Comparison of ENCODE assay signal across 24 mouse cellular contexts in the genomic region with DNA sequence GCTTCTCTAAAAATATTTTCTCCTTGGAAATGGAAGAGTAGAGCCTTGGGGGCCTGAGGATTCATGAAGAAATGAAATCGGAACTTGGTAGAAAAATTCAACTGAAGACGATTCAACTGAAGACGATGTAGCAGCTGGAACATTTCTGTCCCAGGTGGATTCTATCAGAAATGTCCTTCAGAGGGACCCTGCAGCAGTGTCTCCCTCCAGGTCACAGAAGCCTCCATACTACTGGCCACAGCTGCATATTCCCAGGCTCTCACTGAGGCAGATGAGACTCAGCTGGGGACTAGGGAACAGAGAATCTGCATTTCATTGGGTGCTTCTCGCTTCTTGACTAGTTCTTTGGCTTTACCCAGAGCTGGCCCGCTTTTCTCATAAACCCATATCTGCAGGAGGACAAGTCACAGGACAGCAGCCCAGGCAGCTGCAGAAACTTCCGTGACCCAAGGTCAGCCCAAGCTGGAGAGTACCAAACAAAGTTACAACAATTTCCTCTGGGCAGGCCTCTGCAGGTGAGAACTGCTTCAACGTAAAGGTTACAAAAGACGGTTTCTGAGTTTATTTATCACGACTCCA.
A peak's percentile ranks its signal among the peaks of the same experiment; 100 is the strongest.
DNase-seq lines count a peak whose midpoint lies in the region; ATAC-seq and TF ChIP-seq lines count a peak whose summit lies in the region.
"Had no signal": no experiment of that assay in that cellular context is flagged by ENCODE, and none has a peak within 500 bp of the region (broad histone marks: within the 10 kb centered on the region; RNA-seq: fewer than 3 reads in every experiment).

No protein-coding gene starts in this region.

- H3K4me2 ChIP-seq in heart, embryonic 11.5 days: no peak overlapping the region
- H3K4me2 ChIP-seq in kidney, postnatal 0 days (ENCODE audit: low read length): no peak overlapping the region
- no peak overlapping the region for H3K4me2 ChIP-seq in stomach, embryonic 14.5 days (replicated peaks; ENCODE audit: low read depth, low read length)
- no peak overlapping the region for H3K4me2 ChIP-seq in stomach, postnatal 0 days (replicated peaks; ENCODE audit: low read depth)
- H3K4me2 ChIP-seq: forebrain, embryonic 15.5 days; heart, embryonic 15.5 days; limb, embryonic 13.5 days; liver, embryonic 12.5 days; midbrain, embryonic 13.5 days had no signal

- WGBS in heart, embryonic 11.5 days (ENCODE audit: insufficient replicate concordance): 80% methylated on average over 9 of the region's 9 CpGs
- 58% methylated on average over 9 of the region's 9 CpGs for WGBS in kidney, postnatal 0 days
- 56% methylated on average over 9 of the region's 9 CpGs for WGBS in stomach, embryonic 14.5 days
- 61% methylated on average over 9 of the region's 9 CpGs for WGBS in stomach, postnatal 0 days

- intact Hi-C loops in heart, postnatal 10 days (cut with DNase I): no loop called here

- H3K9me3 ChIP-seq in heart, embryonic 11.5 days (replicated peaks; ENCODE audit: control insufficient read depth, low read length): no peaks in the 10 kb centered on the region
- no peaks in the 10 kb centered on the region for H3K9me3 ChIP-seq in kidney, postnatal 0 days (replicated peaks; ENCODE audit: low read length)
- no peaks in the 10 kb centered on the region for H3K9me3 ChIP-seq in stomach, embryonic 14.5 days (ENCODE audit: control insufficient read depth, low read depth, low read length)
- no peaks in the 10 kb centered on the region for H3K9me3 ChIP-seq in stomach, postnatal 0 days (ENCODE audit: control insufficient read depth, low read length)
- H3K9me3 ChIP-seq: embryonic facial prominence, embryonic 10.5 days; forebrain, embryonic 15.5 days; G1E; heart, embryonic 15.5 days; limb, embryonic 13.5 days; liver, embryonic 12.5 days; megakaryocyte, embryonic 14.5 days; midbrain, embryonic 13.5 days had no signal

- DNase-seq in heart, postnatal 10 days: peak; percentile 10 to 12
- peak; percentile 54 for DNase-seq in kidney, postnatal 0 days (ENCODE audit: low spot score)
- DNase-seq in kidney, postnatal 36 days: no peak
- no peak for DNase-seq in stomach, postnatal 0 days (ENCODE audit: low spot score)
- DNase-seq in spleen, postnatal 10 days (ENCODE audit: low spot score in 2 of 2): no peak
- DNase-seq: B cell, adult 2 months; cerebellum, adult 11-12 months; lung, adult 2 months; thymus, adult 18-20 months; thymus, postnatal 36 days had no signal

- no peak for TF ChIP-seq CTCF in kidney, postnatal 0 days (IDR thresholded peaks at IDR 0.05; ENCODE audit: low read depth)
- no peak for TF ChIP-seq CTCF in stomach, postnatal 0 days (IDR thresholded peaks at IDR 0.05; ENCODE audit: low read depth)

- H3K27me3 ChIP-seq in heart, embryonic 11.5 days (ENCODE audit: control insufficient read depth, insufficient read depth, low read length): no peaks in the 10 kb centered on the region
- H3K27me3 ChIP-seq in kidney, postnatal 0 days (ENCODE audit: insufficient read depth, low read length): no peaks in the 10 kb centered on the region
- no peaks in the 10 kb centered on the region for H3K27me3 ChIP-seq in stomach, embryonic 14.5 days (ENCODE audit: control insufficient read depth, insufficient read depth, low read length)
- H3K27me3 ChIP-seq in stomach, postnatal 0 days (ENCODE audit: control insufficient read depth, insufficient read depth, low read length): no peaks in the 10 kb centered on the region
- H3K27me3 ChIP-seq: CH12.LX; forebrain, embryonic 15.5 days; heart, embryonic 15.5 days; limb, embryonic 13.5 days; liver, embryonic 12.5 days; megakaryocyte, embryonic 14.5 days; midbrain, embryonic 13.5 days; Patski had no signal

- H3K4me3 ChIP-seq in heart, embryonic 11.5 days (ENCODE audit: low read depth, low read length): no peak overlapping the region
- H3K4me3 ChIP-seq in kidney, postnatal 0 days (replicated peaks; ENCODE audit: low read depth, low read length): no peak overlapping the region
- H3K4me3 ChIP-seq in stomach, embryonic 14.5 days (ENCODE audit: low read depth, low read length): no peak overlapping the region
- H3K4me3 ChIP-seq in stomach, postnatal 0 days (ENCODE audit: low read depth, low read length): no peak overlapping the region
- H3K4me3 ChIP-seq: embryonic facial prominence, embryonic 10.5 days; forebrain, embryonic 15.5 days; heart, embryonic 15.5 days; limb, embryonic 13.5 days; liver, embryonic 12.5 days; megakaryocyte, embryonic 14.5 days; midbrain, embryonic 13.5 days had no signal

- H3K4me1 ChIP-seq in heart, embryonic 11.5 days (ENCODE audit: control insufficient read depth, insufficient read depth, low read length): no peaks in the 10 kb centered on the region
- no peaks in the 10 kb centered on the region for H3K4me1 ChIP-seq in kidney, postnatal 0 days (replicated peaks; ENCODE audit: insufficient read depth, low read length)
- H3K4me1 ChIP-seq in stomach, embryonic 14.5 days (ENCODE audit: control insufficient read depth, insufficient read depth, low read length): peaks cover 16% of the 10 kb centered on the region
- no peaks in the 10 kb centered on the region for H3K4me1 ChIP-seq in stomach, postnatal 0 days (replicated peaks; ENCODE audit: control insufficient read depth, insufficient read depth)
- H3K4me1 ChIP-seq: forebrain, embryonic 15.5 days; heart, embryonic 15.5 days; limb, embryonic 13.5 days; midbrain, embryonic 13.5 days had no signal

- H3K9ac ChIP-seq in heart, embryonic 11.5 days (ENCODE audit: low read depth, low read length): no peak overlapping the region
- H3K9ac ChIP-seq in kidney, postnatal 0 days (ENCODE audit: low read depth, low read length): no peak overlapping the region
- H3K9ac ChIP-seq in stomach, embryonic 14.5 days (replicated peaks; ENCODE audit: low read depth, low read length): no peak overlapping the region
- no peak overlapping the region for H3K9ac ChIP-seq in stomach, postnatal 0 days (ENCODE audit: low read length)
- H3K9ac ChIP-seq: forebrain, embryonic 15.5 days; heart, embryonic 15.5 days; limb, embryonic 13.5 days; liver, embryonic 12.5 days; midbrain, embryonic 13.5 days had no signal

- no peak overlapping the region for H3K27ac ChIP-seq in heart, embryonic 11.5 days (ENCODE audit: low read depth, low read length)
- no peak overlapping the region for H3K27ac ChIP-seq in kidney, postnatal 0 days
- H3K27ac ChIP-seq in stomach, embryonic 14.5 days (ENCODE audit: low read length): peak overlapping the region; percentile 30; the same call in 1 of the 2 replicates
- H3K27ac ChIP-seq in stomach, postnatal 0 days (replicated peaks): no peak overlapping the region
- H3K27ac ChIP-seq: embryonic facial prominence, embryonic 10.5 days; forebrain, embryonic 15.5 days; heart, embryonic 15.5 days; hindbrain, postnatal 0 days; limb, embryonic 13.5 days; liver, embryonic 12.5 days; midbrain, embryonic 13.5 days had no signal

- no peak for TF ChIP-seq EP300 in stomach, postnatal 0 days (optimal IDR thresholded peaks at IDR 0.05)

- ATAC-seq in heart, embryonic 11.5 days (replicated peaks; ENCODE audit: insufficient number of reproducible peaks, low FRiP score, low TSS enrichment): no peak
- no peak for ATAC-seq in kidney, postnatal 0 days (replicated peaks; ENCODE audit: low FRiP score, low read depth)
- no peak; the same call in 1 of the 2 replicates for ATAC-seq in stomach, embryonic 14.5 days (ENCODE audit: insufficient number of reproducible peaks, insufficient read depth, low FRiP score, low read depth)
- no peak for ATAC-seq in stomach, postnatal 0 days (ENCODE audit: low FRiP score, low TSS enrichment)
- ATAC-seq: forebrain, embryonic 15.5 days; hindbrain, postnatal 0 days; intestine, embryonic 16.5 days; liver, embryonic 12.5 days; midbrain, embryonic 13.5 days; Patski had no signal

- no peaks in the 10 kb centered on the region for H3K36me3 ChIP-seq in heart, embryonic 11.5 days (ENCODE audit: control insufficient read depth, insufficient read depth, low read length)
- no peaks in the 10 kb centered on the region for H3K36me3 ChIP-seq in kidney, postnatal 0 days (ENCODE audit: insufficient read depth, low read length)
- H3K36me3 ChIP-seq in stomach, embryonic 14.5 days (ENCODE audit: control insufficient read depth, insufficient read depth, low read length): no peaks in the 10 kb centered on the region
- H3K36me3 ChIP-seq in stomach, postnatal 0 days (ENCODE audit: control insufficient read depth, insufficient read depth, low read length): no peaks in the 10 kb centered on the region
- H3K36me3 ChIP-seq: embryonic facial prominence, embryonic 10.5 days; forebrain, embryonic 15.5 days; G1E; heart, embryonic 15.5 days; limb, embryonic 13.5 days; liver, embryonic 12.5 days; midbrain, embryonic 13.5 days had no signal

Comparison
In these comparisons a context has a peak if more than half of its experiments do, and no peak if none do; other contexts are left out.
1. DNase-seq: peak in heart, postnatal 10 days (2 of 2) and kidney, postnatal 0 days (single experiment); none in kidney, postnatal 36 days (0 of 2), stomach, postnatal 0 days (single experiment) and spleen, postnatal 10 days (0 of 2).